Mouse (Mus musculus): ENCODE measurements around the gene Ttc30b. TPM values are rescaled to one million over a fixed set of nuclear protein-coding genes. Genes with fewer than 3 reads are reported as not detected.

The Ttc30b gene
- polyA plus RNA-seq (2015; fragmentation: Nextera tagmentation; extraction: Ambion mirVana) = 6.5 and 7.1 TPM in 2 replicates

DNA sequence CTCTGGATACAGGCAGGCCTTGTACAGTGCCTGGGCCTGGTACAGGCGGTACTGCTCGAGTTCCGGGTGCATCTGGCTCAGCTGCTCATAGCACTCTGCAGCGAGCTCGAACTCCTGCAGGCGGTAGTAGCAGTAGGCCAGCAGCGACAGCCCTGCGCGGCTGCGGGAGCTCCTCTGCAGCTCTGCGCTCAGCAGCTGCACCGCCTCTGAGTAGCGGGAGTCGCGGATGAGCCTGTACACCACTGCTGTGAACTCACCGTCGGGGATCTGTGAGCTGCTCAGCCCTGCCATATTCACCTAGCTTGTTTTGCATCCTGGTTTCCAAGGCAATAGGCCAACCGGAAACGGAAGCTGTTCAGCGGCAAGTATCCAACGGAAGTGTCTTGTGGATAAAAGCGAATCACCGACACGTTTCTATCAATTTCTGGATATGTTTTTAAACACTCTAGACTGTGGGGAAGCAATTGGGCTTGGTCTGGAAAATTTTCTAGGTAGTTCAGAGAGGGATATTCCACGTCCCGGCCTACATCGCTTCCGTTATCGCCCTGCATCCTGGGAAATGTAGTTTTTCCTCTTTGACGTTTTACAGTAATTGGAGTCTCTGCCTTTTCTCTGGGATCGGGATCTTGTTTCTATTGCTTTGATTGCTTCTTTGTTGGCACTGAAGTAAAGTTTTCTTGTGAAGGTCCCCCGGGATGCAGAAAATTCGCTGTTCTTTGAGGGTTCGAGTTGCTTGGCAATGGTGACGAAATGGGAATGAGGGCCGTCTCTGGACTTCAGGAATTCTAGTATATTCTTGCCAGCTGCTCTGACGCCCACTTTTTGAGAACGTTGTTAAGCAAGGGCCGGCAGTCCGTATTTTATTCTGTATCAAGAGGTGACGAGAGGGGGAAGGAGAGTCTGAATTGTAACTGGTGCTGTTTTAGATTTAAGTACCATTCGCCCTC lies at the start of gene Ttc30b:
TSS of gene Ttc30b (minus strand) at position 469 of the 947 bp plus-strand sequence.

DNA sequence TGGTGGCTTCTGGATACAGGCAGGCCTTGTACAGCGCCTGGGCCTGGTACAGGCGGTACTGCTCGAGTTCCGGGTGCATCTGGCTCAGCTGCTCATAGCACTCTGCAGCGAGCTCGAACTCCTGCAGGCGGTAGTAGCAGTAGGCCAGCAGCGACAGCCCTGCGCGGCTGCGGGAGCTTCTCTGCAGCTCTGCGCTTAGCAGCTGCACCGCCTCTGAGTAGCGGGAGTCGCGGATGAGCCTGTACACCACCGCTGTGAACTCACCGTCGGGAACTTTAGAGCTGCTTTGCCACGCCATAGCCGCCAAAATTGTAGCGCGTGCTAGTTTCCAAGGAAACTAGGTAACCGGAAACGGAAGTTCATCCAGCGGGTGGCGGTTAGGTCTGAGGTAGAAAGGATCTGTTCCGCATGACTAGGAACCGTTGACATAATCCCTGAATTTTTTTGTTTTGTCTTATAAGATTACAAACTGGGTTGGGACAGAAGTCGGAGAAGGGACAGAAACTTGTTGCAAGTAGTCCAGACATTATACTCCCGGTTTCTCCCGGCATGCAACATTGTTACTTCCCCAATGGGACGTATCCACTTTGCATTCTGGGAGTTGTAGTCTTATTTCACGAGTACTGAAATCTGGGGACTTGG lies 43.2 kb upstream of the Ttc30b start, which contains the start of gene Ttc30a1:
TSS of gene Ttc30a1 (minus strand) at position 528 of the 642 bp plus-strand sequence.

DNA sequence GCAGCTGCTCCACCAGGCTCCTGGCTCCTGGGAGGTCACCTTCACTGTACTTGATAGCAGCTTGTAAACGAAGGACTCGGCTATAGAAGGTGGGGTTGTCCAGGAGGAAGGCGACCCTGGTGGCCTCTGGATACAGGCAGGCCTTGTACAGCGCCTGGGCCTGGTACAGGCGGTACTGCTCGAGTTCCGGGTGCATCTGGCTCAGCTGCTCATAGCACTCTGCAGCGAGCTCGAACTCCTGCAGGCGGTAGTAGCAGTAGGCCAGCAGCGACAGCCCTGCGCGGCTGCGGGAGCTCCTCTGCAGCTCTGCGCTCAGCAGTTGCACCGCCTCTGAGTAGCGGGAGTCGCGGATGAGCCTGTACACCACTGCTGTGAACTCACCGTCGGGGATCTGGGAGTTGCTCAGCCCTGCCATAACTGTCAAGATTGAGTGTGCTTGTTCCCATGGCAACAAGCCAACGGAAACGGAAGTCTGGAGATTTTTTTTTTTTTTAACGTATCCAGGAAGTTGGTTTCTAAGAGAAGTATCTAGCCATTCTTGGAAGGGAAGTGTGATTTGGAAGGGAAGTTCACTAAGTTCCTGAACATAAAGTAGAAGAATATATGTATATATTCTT lies 39.5 kb upstream of the Ttc30b start, which contains the start of gene Ttc30a2:
TSS of gene Ttc30a2 (minus strand) at position 419 of the 617 bp plus-strand sequence.

Other genes with a start within 250 kb of the Ttc30b start
- gene Nfe2l2, start 233.9 kb downstream of the Ttc30b start, polyA plus RNA-seq (2015; fragmentation: Nextera tagmentation; extraction: Ambion mirVana) = 30.4 and 33.1 TPM in 2 replicates
- gene Agps, start 106.4 kb downstream of the Ttc30b start, polyA plus RNA-seq (2015; fragmentation: Nextera tagmentation; extraction: Ambion mirVana) = 10.8 and 11.0 TPM in 2 replicates
- gene Ttc30a2, start 39.6 kb upstream of the Ttc30b start, polyA plus RNA-seq (2015; fragmentation: Nextera tagmentation; extraction: Ambion mirVana) = 0.31 and 0.34 TPM in 2 replicates
- 1.5 and 1.8 TPM in 2 replicates for gene Ttc30a1, start 43.4 kb upstream of the Ttc30b start, polyA plus RNA-seq (2015; fragmentation: Nextera tagmentation; extraction: Ambion mirVana)

Measured in skeletal muscle tissue, postnatal 0 days (tissue).